Mouse (Mus musculus) hindbrain, postnatal 0 days (tissue): ENCODE data around the gene Wdr20. TPM values are rescaled to one million over a fixed set of nuclear protein-coding genes. Genes with fewer than 3 reads are reported as not detected.

Experiments
- ATAC-seq: fragments of 200-750 bp; cut with Nextera tagmentation; 2 replicates; pipeline ENCODE4 v1.8.0; 2017; ENCODE audit warnings: mild to moderate bottlenecking, moderate TSS enrichment, moderate library complexity
- DNase-seq: peaks from one replicate; pipeline ENCODE4 v3.0.0-alpha.2; 2015; ENCODE audit warnings: low spot score
- H3K27ac ChIP-seq: fragments of 300-500 bp; sonication (generic); 2 replicates; pipeline ENCODE4 v1.5.1; 2014; ENCODE audit warnings: mild to moderate bottlenecking
- H3K27me3 ChIP-seq: fragments of 300-500 bp; sonication (generic); 2 replicates; pipeline ENCODE4 v1.6.1; 2014; ENCODE audit warnings: low read length, mixed read lengths; ENCODE audit not compliant: insufficient read depth
- H3K36me3 ChIP-seq: fragments of 300-500 bp; sonication (generic); 2 replicates; pipeline ENCODE4 v1.6.1; 2014; ENCODE audit warnings: low read length, mixed read lengths; ENCODE audit not compliant: insufficient read depth
- H3K4me1 ChIP-seq: fragments of 300-500 bp; sonication (generic); 2 replicates; pipeline ENCODE4 v1.6.1; 2014; ENCODE audit warnings: antibody characterized with exemption, low read length, mixed read lengths; ENCODE audit not compliant: insufficient read depth
- H3K4me2 ChIP-seq: fragments of 300-500 bp; sonication (generic); 2 replicates; pipeline ENCODE4 v1.6.1; 2014; ENCODE audit warnings: low read depth, mild to moderate bottlenecking, low read length, moderate library complexity, mixed read lengths
- H3K4me3 ChIP-seq: fragments of 300-500 bp; sonication (generic); 2 replicates; pipeline ENCODE4 v1.5.1; 2014; ENCODE audit warnings: low read length
- H3K9ac ChIP-seq: fragments of 300-500 bp; sonication (generic); replicated peaks from 2 replicates; pipeline ENCODE4 v1.6.1; 2014; ENCODE audit warnings: mild to moderate bottlenecking, low read length, moderate library complexity, mixed read lengths
- H3K9me3 ChIP-seq: fragments of 300-500 bp; sonication (generic); 2 replicates; pipeline ENCODE4 v1.6.1; 2016; ENCODE audit warnings: low read length, mixed read lengths
- CTCF ChIP-seq: IDR thresholded peaks from 2 replicates; pipeline ENCODE4 v1.5.1; 2016; ENCODE audit warnings: antibody characterized with exemption, control low read depth, low read depth
- WGBS: fragments of 180-500 bp; shearing (Covaris S2); extraction: QIAGEN DNeasy Blood & Tissue Kit; methylation state at CpG from one replicate; pipeline ENCODE4 v1.1.7; 2014; 5-methylcytosine and 5-hydroxymethylcytosine counted together
- polyA plus RNA-seq: library from polyadenylated mRNA; unstranded; fragments of >200 nt; fragmentation: Nextera tagmentation; extraction: Ambion mirVana; gene quantifications from 2 replicates; pipeline ENCODE4 v1.2.1, GENCODE M21; 2015
- total RNA-seq: library from RNA; depleted of rRNA; stranded (reverse); fragments of >200 nt; gene quantifications from 2 replicates; pipeline ENCODE4 v1.2.3, GENCODE M21; 2014; rRNA removed

Wdr20 gene
- total and polyA plus RNA-seq, 2 experiments from 2014 or later = 17.1 to 28.8 TPM

DNA sequence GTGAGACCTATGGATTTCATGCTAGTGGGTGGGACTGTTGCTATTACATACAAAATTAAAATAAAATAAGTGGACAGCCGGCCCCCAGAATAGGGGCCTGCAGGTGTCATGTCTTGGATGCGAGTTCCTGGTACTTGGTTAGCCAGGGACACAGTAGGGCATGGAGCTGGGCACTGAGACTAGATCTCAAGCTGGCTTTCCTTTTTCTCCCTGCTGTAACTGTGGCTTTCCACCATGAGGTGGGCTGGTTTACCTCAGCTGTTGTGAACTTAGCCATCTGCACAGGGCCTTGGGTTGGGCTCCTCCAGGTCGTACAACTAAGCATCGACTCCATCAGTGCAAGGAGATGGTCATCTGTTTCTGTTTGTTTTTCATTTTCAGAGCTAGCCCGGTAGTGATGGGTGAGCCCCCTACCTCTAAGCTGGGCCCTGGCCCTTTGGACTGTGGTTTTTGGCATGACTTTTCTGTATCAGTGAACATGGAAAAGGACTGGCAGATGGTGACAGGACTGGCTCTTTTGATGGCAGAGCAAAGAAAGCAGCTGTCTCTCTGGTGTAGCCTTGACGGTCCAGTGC lies 108.5 kb downstream of the Wdr20 start:
- Histone ChIP-seq H3K4me1 (0 out of 2 replicates have a peak, but pooled peaks cover 9% of the 10 kb centered on the region), H3K27ac (no peak overlapping the region), H3K4me2 (peak overlapping the region; percentile 59), H3K9me3 (no peaks in the 10 kb centered on the region), H3K4me3 (peak overlapping the region; percentile 43), H3K36me3 (no peaks in the 10 kb centered on the region), H3K27me3 (no peaks in the 10 kb centered on the region), H3K9ac (no peak overlapping the region; the same call in 1 of the 2 replicates)
- DNase-seq (peak; percentile 29), ATAC-seq (no peak)
- no peak for TF ChIP-seq CTCF
- 53% methylated on average over 6 of the region's 6 CpGs for WGBS

- Histone ChIP-seq H3K27ac (peak within 1 kb of the TSS; percentile 87), H3K4me2 (peak within 1 kb of the TSS; percentile 80), H3K4me1 (0 out of 2 replicates have a peak, but pooled peaks cover 8% of the 10 kb centered on the region), H3K9me3 (no peaks in the 10 kb centered on the region), H3K27me3 (no peaks in the 10 kb centered on the region), H3K4me3 (peak within 1 kb of the TSS; percentile 67), H3K9ac (peak within 1 kb of the TSS; percentile 94), H3K36me3 (peaks cover 2% of the 10 kb centered on the region; the same call in 1 of the 2 replicates)
- peak; percentile 90 for ATAC-seq
- DNase-seq = peak; percentile 88
- peak; percentile 12; the same call in 1 of the 2 replicates for TF ChIP-seq CTCF
- WGBS = under 1% methylated on average over 70 of the region's 89 CpGs
Measured at GRCm38 (mm10) chr12:110850010-110850928, 112.5 kb downstream of the Wdr20 start, which contains the start of gene Zfp839. TSS of gene Zfp839 (plus strand) at chr12:110850253.

GRCm38 (mm10) chr12:110850929-110851256 lies 113.1 kb downstream of the Wdr20 start:
- no peak for TF ChIP-seq CTCF
- H3K9me3 ChIP-seq = no peaks in the 10 kb centered on the region
- H3K36me3 ChIP-seq = peaks cover 9% of the 10 kb centered on the region; the same call in 1 of the 2 replicates
- WGBS = 16% methylated on average over 9 of the region's 9 CpGs
- DNase-seq (no peak), ATAC-seq (no peak)
- H3K4me2 ChIP-seq = peak overlapping the region; percentile 80
- H3K4me1 ChIP-seq = 0 out of 2 replicates have a peak, but pooled peaks cover 8% of the 10 kb centered on the region
- H3K9ac ChIP-seq = peak overlapping the region; percentile 94
- peak overlapping the region; percentile 67 for H3K4me3 ChIP-seq
- H3K27me3 ChIP-seq = no peaks in the 10 kb centered on the region
- H3K27ac ChIP-seq = peak overlapping the region; percentile 87; the same call in 1 of the 2 replicates

- peak overlapping the region; percentile 87; the same call in 1 of the 2 replicates for H3K27ac ChIP-seq
- peak overlapping the region; percentile 80; the same call in 1 of the 2 replicates for H3K4me2 ChIP-seq
- no peak for TF ChIP-seq CTCF
- WGBS = 80% methylated on average over 12 of the region's 12 CpGs
- H3K27me3 ChIP-seq = no peaks in the 10 kb centered on the region
- no peak for ATAC-seq
- no peak overlapping the region; the same call in 1 of the 2 replicates for H3K4me3 ChIP-seq
- no peak for DNase-seq
- H3K9ac ChIP-seq = peak overlapping the region; percentile 24; the same call in 1 of the 2 replicates
- H3K9me3 ChIP-seq = no peaks in the 10 kb centered on the region
- H3K4me1 ChIP-seq = 0 out of 2 replicates have a peak, but pooled peaks cover 8% of the 10 kb centered on the region
- peaks cover 14% of the 10 kb centered on the region; the same call in 1 of the 2 replicates for H3K36me3 ChIP-seq
Measured at GRCm38 (mm10) chr12:110851414-110851813, 113.7 kb downstream of the Wdr20 start.

- ATAC-seq (no peak), DNase-seq (no peak)
- Histone ChIP-seq H3K9ac (no peak overlapping the region), H3K27me3 (no peaks in the 10 kb centered on the region), H3K4me3 (no peak overlapping the region), H3K27ac (no peak overlapping the region), H3K9me3 (no peaks in the 10 kb centered on the region), H3K4me2 (no peak overlapping the region), H3K4me1 (0 out of 2 replicates have a peak, but pooled peaks cover 8% of the 10 kb centered on the region), H3K36me3 (peaks cover 15% of the 10 kb centered on the region; the same call in 1 of the 2 replicates)
- WGBS = 70% methylated on average over 1 of the region's 1 CpGs
- no peak for TF ChIP-seq CTCF
Measured at GRCm38 (mm10) chr12:110851923-110852322, 114.2 kb downstream of the Wdr20 start.

Other genes with a start within 250 kb of the Wdr20 start
- gene Dync1h1, start 136.5 kb upstream of the Wdr20 start, total RNA-seq = 258 and 262 TPM in 2 replicates
- 50.6 and 57.6 TPM in 2 replicates for gene Dync1h1, start 136.5 kb upstream of the Wdr20 start, polyA plus RNA-seq
- gene 1700001K19Rik, start 55.3 kb upstream of the Wdr20 start, total RNA-seq = not detected in 2 replicates
- gene 1700001K19Rik, start 55.3 kb upstream of the Wdr20 start, polyA plus RNA-seq = 0.15 and 0.44 TPM in 2 replicates
- 577 and 701 TPM in 2 replicates for gene Hsp90aa1, start 35.2 kb upstream of the Wdr20 start, total RNA-seq
- gene Hsp90aa1, start 35.2 kb upstream of the Wdr20 start, polyA plus RNA-seq = 1,486 and 1,521 TPM in 2 replicates
- gene Mok, start 103.0 kb downstream of the Wdr20 start, total RNA-seq = 7.4 TPM in 2 replicates
- gene Mok, start 103.0 kb downstream of the Wdr20 start, polyA plus RNA-seq = 11.8 and 14.6 TPM in 2 replicates
- 6.5 and 7.0 TPM in 2 replicates for gene Zfp839, start 112.3 kb downstream of the Wdr20 start, total RNA-seq
- 2.5 and 2.8 TPM in 2 replicates for gene Zfp839, start 112.3 kb downstream of the Wdr20 start, polyA plus RNA-seq
- 96.6 and 125 TPM in 2 replicates for gene Cinp, start 151.2 kb downstream of the Wdr20 start, total RNA-seq
- gene Cinp, start 151.2 kb downstream of the Wdr20 start, polyA plus RNA-seq = 85.1 and 86.3 TPM in 2 replicates
- gene Tecpr2, start 151.3 kb downstream of the Wdr20 start, total RNA-seq = 23.0 and 24.1 TPM in 2 replicates
- 4.0 and 4.3 TPM in 2 replicates for gene Tecpr2, start 151.3 kb downstream of the Wdr20 start, polyA plus RNA-seq
- gene Ankrd9, start 241.1 kb downstream of the Wdr20 start, total RNA-seq = 14.3 and 21.1 TPM in 2 replicates
- 12.8 and 14.8 TPM in 2 replicates for gene Ankrd9, start 241.1 kb downstream of the Wdr20 start, polyA plus RNA-seq